Mouse (Mus musculus): ENCODE data around the gene Gm4846.
"Not testable (repeated sequence)": the region's sequence is repeated elsewhere in the genome, so short reads cannot be mapped to it uniquely, and the experiment has no call there.

Gm4846 gene

GRCm38 (mm10) chr1:166497488-166497887, at the start of gene Gm4846:
Gene Gm4846 (minus strand): TSS chr1:166497588.
- DNase-seq, result not testable (repeated sequence)

GRCm38 (mm10) chr1:166531521-166531920, 34.1 kb upstream of the Gm4846 start:
- not testable (repeated sequence) for DNase-seq

- not testable (repeated sequence) for DNase-seq
Observed at GRCm38 (mm10) chr1:166524709-166525108, 27.3 kb upstream of the Gm4846 start.

GRCm38 (mm10) chr1:166519626-166520025, 22.2 kb upstream of the Gm4846 start:
- peak; percentile 55 for DNase-seq

GRCm38 (mm10) chr1:166516556-166516955, 19.2 kb upstream of the Gm4846 start:
- DNase-seq, result no peak

GRCm38 (mm10) chr1:166504206-166504605, 6.8 kb upstream of the Gm4846 start:
- DNase-seq, result not testable (repeated sequence)

GRCm38 (mm10) chr1:166479503-166479902, 17.9 kb downstream of the Gm4846 start:
- DNase-seq, result no peak

- DNase-seq, result no peak
Observed at GRCm38 (mm10) chr1:166467172-166467571, 30.2 kb downstream of the Gm4846 start.

- DNase-seq, result no peak
Observed at GRCm38 (mm10) chr1:166462544-166462943, 34.8 kb downstream of the Gm4846 start.

GRCm38 (mm10) chr1:166441992-166442391, 55.4 kb downstream of the Gm4846 start:
- DNase-seq, result no peak

GRCm38 (mm10) chr1:166439426-166439825, 58.0 kb downstream of the Gm4846 start:
- DNase-seq, result no peak

Measured in cerebellum, adult 9-10 months (tissue).